Mouse (Mus musculus) neural tube, embryonic 14.5 days (tissue): ENCODE data around the gene Vmn1r232. TPM values are rescaled to one million over a fixed set of nuclear protein-coding genes. Genes with fewer than 3 reads are reported as not detected.

ENCODE experiments used
- polyA plus RNA-seq: library from polyadenylated mRNA; unstranded; fragments of >200 nt; fragmentation: Nextera tagmentation; extraction: Ambion mirVana; gene quantifications from 2 replicates; pipeline ENCODE4 v1.2.1, GENCODE M21; 2014

The Vmn1r232 gene
- polyA plus RNA-seq, 1 experiment from 2014 or later = not detected

Other genes with a start within 250 kb of the Vmn1r232 start
- gene Vmn1r226, start 236.9 kb downstream of the Vmn1r232 start, polyA plus RNA-seq = not detected in 2 replicates
- gene Vmn1r227, start 189.9 kb downstream of the Vmn1r232 start, polyA plus RNA-seq = not detected in 2 replicates
- not detected in 2 replicates for gene Vmn1r228, start 133.6 kb downstream of the Vmn1r232 start, polyA plus RNA-seq
- not detected in 2 replicates for gene Vmn1r229, start 108.2 kb downstream of the Vmn1r232 start, polyA plus RNA-seq
- not detected in 2 replicates for gene Vmn1r230, start 79.3 kb downstream of the Vmn1r232 start, polyA plus RNA-seq
- not detected in 2 replicates for gene Vmn1r231, start 14.6 kb downstream of the Vmn1r232 start, polyA plus RNA-seq
- gene Ppp2r1a, start 25.6 kb upstream of the Vmn1r232 start, polyA plus RNA-seq = 808 and 850 TPM in 2 replicates
- gene Vmn1r233, start 76.8 kb upstream of the Vmn1r232 start, polyA plus RNA-seq = not detected in 2 replicates
- gene Zfp160, start 89.2 kb upstream of the Vmn1r232 start, polyA plus RNA-seq = 21.5 and 22.2 TPM in 2 replicates